Mouse (Mus musculus) lung, adult 2 months (tissue): ENCODE results near the gene Pcdh15.

ENCODE experiments used
- CTCF ChIP-seq: fragments of 200-500 bp; IDR thresholded peaks from 2 replicates; pipeline ENCODE4 v1.5.1; 2011; ENCODE audit warnings: mild to moderate bottlenecking, low read length, control low read depth; ENCODE audit not compliant: insufficient read depth
- POLR2A ChIP-seq: fragments of 200-500 bp; IDR thresholded peaks from 2 replicates; pipeline ENCODE4 v1.6.1; 2011; ENCODE audit warnings: low read depth, mild to moderate bottlenecking, control low read depth, low read length, borderline replicate concordance; ENCODE audit errors: extremely low read depth

GRCm38 (mm10) chr10:73161757-73162156, 62.6 kb downstream of the Pcdh15 start:
- TF ChIP-seq CTCF (no peak), POLR2A (no peak)
